Mouse (Mus musculus): ENCODE data around the gene Diras1. TPM values are rescaled to one million over a fixed set of nuclear protein-coding genes. Genes with fewer than 3 reads are reported as not detected.

Gene Diras1
- total RNA-seq, 2 experiments from 2014 or later, result 102 to 111 TPM

DNA sequence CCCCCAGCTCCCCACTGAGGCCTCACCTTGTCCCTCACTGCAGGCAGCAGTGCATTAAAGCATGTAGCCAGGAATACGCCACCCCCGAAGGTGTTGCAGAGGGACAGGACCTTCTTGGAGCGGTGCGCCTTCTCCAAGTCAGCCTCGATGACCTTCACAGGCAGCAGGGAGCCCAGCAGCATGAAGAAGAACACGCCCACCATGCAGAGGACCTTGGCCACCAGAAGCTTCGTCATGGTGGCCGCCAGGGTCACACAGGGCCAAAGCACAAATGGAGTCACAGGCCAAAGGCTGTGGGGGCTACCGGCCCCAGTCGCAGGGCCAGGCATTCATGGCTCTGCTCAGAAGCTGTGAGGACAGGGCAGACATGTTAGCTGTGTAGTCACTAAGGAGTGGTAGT, 8.1 kb upstream of the Diras1 start:
- DNase-seq (ENCODE audit: low spot score in 2 of 2), result no peak
- intact Hi-C loops (cut with DNase I), result no loop called here

- no peak for DNase-seq (ENCODE audit: low spot score in 2 of 2)
- intact Hi-C loops (cut with DNase I), result no loop called here
Observed at GRCm38 (mm10) chr10:81029031-81029430, 3.6 kb upstream of the Diras1 start.

- no peak for DNase-seq (ENCODE audit: low spot score in 2 of 2)
- intact Hi-C loops (cut with DNase I), result no loop called here
Observed at GRCm38 (mm10) chr10:81028219-81028618, 2.8 kb upstream of the Diras1 start.

DNA sequence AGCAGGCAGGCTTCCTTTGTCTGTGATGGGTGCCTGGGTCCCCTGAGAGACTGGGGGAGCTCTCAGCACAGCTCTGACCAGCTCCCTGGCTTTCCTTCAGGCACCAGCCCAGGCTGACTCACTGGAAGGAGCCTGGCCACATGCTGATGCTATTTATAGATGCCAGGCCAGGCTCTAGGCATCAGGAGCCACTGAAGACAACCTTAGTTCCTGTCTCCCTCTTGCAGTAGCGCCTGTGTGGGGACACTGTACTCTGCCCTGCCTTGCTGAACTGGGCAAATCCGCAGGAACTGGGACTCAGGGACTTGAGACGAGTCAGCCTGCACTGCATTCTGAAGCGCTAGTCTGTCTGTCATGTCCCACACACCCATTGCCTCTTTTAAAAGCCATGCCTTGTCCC, 1.9 kb upstream of the Diras1 start:
- DNase-seq (ENCODE audit: low spot score in 2 of 2), result peak in 1 of 2 experiments; percentile 37
- intact Hi-C loops (cut with DNase I), result no loop called here

GRCm38 (mm10) chr10:81026857-81027256, 1.4 kb upstream of the Diras1 start:
- intact Hi-C loops (cut with DNase I), result no loop called here
- DNase-seq (ENCODE audit: low spot score in 2 of 2), result no peak

DNA sequence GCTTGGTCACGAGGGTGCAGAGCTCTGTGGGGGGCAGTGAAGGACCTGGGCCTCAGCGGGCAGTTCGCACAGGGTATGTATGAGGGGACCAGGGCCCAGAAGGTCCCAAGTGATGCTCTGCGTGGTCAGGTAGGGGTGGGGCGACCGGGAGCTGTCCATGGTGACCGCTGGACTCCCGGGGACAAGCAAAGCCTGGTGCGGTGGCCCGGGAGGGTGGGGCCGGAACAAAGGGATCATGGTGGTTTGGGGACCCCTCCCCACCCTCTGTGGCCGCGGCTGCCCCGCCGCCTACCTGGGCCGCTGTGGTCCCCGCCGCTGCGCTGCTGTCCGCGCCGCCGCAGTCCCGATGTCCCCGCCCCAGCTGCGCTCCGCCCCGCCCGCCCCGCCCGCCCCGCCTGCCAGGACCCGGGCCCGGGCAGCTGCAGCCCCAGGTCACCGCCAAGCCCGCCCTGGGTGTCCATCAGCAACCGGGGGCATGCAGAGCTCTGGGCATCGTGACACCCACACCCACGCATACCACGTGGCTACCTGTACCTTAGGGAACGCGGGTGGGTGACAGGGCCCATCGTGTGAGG, 328 bp downstream of the Diras1 start:
- DNase-seq (ENCODE audit: low spot score in 2 of 2), result peak in 1 of 2 experiments; percentile 53
- intact Hi-C loops (cut with DNase I), result no loop called here

DNA sequence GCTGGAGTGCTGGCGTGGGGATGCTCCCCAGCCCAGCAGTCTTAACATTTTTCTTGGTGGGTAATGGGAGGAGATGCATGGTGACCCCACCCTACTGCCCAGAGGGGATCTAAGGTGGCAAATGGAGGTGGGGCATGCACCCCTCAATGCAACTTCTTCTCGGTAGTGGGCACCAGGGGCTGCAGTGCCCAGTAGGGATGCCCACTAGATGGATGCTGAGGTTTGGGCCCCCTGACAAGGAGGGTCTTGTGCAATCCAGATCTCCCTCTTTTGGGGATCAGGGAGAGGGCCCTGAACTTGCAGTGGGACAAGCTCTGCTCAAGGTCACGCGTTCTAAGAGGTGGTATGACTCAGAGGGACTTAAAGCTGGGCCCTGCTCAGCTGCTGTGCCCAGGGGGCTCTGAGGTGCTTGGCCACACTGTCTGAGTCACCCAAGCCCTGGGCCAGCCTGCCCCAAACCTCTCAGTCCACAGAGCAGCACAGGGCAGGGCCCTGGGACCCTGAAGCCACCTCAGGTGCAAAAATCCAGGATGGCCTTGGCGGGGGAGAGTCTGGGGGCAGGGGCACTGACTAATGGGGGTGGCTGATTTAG, 1.0 kb downstream of the Diras1 start:
- intact Hi-C loops (cut with DNase I), result no loop called here
- DNase-seq (ENCODE audit: low spot score in 2 of 2), result no peak

DNA sequence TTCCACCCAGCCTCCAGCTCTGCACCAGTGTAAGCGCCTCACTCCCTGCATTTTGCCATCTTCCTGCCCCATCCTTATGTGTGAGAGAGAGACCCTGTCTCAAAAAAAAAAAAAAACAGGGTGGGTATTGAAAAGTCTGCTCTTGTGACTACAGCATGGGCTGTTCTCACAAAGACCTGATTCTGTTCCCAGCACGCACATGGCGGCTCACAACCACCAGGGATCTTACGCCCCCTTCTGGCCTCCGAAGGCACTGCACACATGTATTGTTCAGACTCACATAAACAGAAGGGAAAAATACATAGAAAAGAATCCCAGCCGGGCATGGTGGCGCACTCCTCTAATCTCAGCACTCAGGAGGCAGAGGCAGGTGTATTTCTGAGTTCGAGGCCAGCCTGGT, 2.7 kb downstream of the Diras1 start:
- intact Hi-C loops (cut with DNase I), result no loop called here
- DNase-seq (ENCODE audit: low spot score in 2 of 2), result no peak

DNA sequence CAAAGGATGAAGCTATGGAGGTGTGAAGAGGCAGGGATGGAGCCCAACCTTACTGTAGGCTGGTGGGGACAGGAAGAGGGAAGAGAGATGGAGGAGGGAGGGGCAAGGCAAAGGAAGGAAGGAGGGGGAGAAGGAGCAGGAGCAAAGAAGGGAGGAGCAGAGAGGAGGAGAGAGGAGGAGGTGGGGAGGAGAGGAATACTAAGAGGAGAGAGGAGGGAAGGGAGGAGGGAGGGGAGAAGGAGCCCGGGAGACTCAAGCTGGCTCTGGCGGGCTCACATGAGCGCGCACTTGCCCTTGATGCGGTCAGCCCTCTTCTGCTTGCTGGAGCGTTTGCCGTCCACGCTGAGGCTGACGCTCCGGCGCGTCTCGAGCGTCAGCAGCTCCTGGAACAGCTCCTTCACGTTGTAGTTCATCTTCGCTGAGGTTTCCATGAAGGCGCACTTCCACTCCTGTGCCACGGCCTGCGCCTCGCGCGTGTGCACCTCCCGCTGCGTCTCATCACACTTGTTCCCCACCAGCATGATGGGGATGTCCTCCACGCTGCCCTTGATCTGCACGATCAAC, 3.8 kb downstream of the Diras1 start:
- intact Hi-C loops (cut with DNase I), result no loop called here
- DNase-seq (ENCODE audit: low spot score in 2 of 2), result peak in 1 of 2 experiments; percentile 30

GRCm38 (mm10) chr10:81020207-81020606, 5.3 kb downstream of the Diras1 start:
- intact Hi-C loops (cut with DNase I), result no loop called here
- DNase-seq (ENCODE audit: low spot score in 2 of 2), result no peak

DNA sequence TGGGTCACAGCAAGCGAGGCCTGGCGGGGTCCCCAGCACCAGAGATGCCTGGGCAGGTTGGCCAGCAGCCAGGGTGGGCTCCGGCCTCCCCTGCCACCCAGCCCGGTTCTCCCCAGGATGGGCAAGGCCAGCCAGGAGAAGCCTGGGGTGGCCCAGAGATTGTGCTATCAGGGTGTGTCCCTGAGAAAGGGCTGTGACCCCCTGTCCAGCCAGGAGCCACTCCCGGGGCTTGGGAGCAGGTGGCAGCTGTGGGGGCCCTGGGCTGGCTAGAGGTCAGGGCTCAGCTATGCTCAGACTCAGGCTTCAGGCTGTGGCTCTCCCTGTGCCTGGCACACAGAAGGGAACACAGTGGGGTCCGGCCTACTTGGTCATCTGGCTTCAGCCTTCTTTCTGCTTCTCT, 5.8 kb downstream of the Diras1 start:
- intact Hi-C loops (cut with DNase I), result no loop called here
- DNase-seq (ENCODE audit: low spot score in 2 of 2), result no peak

GRCm38 (mm10) chr10:81018326-81018725, 7.1 kb downstream of the Diras1 start:
- DNase-seq (ENCODE audit: low spot score in 2 of 2), result no peak
- intact Hi-C loops (cut with DNase I), result no loop called here

GRCm38 (mm10) chr10:81016645-81017044, 8.8 kb downstream of the Diras1 start:
- no peak for DNase-seq (ENCODE audit: low spot score in 2 of 2)
- intact Hi-C loops (cut with DNase I), result no loop called here

DNA sequence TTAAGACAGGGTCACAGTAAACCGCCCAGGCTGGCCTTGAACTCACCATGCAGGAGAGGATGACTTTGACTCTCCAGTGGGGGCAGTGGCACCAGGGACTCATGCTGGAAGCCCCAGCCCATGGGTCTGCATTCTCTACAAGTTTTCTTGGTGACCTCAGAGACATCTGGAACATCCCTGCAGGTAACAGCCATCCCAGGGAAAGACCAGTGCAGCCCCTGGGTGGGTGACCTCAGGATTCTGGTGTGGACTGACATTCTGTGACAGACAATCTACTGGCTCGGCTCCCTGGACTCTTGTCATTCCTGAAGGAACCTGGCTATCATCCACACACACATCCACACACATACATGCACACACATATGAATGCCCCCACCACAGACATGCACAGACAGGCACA, 9.8 kb downstream of the Diras1 start:
- intact Hi-C loops (cut with DNase I), result no loop called here
- no peak for DNase-seq (ENCODE audit: low spot score in 2 of 2)

DNA sequence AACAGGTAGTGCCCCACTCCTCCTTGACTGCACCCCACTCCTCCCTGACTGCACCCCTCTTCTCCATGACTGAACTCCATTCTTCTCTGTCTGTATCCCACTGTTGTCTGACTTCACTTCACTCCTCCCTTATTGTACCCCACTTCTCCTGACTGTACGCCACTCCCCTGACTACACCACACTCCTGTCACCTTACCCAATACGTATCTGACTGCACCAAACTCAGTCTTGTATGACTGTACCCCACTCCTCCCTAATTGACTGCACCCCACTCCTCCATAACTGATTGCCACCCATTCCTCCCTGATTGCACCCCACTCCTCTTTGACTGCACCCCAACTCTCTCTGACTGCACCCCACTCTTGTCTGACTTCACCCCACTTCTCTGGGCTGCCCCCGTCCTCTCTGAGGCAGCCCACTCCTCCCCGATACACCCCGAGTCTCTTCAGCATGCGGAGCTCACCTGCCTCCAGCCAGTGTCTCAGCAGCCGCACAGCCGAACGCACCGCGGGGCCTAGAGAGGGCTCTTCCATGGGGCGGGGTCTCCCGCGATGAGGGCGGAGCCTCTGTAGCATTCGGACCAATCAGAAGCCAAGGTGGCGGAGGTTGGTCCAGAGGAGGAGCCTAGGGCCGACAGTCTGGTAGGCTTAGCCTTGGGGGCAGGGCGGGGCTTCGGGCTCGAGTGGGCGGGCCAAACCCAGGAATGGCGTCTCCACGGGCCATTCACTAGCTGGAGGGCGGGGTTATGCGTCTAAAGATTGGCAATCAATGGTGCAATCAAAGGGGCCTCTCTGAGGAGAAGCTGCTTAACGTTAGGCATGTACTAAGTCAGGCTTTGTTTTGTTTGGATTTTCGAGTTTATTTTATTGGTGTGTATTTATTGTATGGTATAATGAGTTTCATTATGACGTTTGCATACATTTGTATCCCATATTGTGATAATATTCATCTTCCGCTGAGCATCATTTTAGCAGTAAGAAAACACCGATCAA, 10.8 kb downstream of the Diras1 start, which contains the start of gene Gng7:
Gene Gng7, minus strand, starts transcription at position 553 of the 992 bp plus-strand sequence.
- intact Hi-C loops (cut with DNase I), result no loop called here
- DNase-seq (ENCODE audit: low spot score in 2 of 2), result peak; percentile 91 to 92

- no peak for DNase-seq (ENCODE audit: low spot score in 2 of 2)
- intact Hi-C loops (cut with DNase I), result no loop called here
Observed at GRCm38 (mm10) chr10:81010851-81011250, 14.6 kb downstream of the Diras1 start.

DNA sequence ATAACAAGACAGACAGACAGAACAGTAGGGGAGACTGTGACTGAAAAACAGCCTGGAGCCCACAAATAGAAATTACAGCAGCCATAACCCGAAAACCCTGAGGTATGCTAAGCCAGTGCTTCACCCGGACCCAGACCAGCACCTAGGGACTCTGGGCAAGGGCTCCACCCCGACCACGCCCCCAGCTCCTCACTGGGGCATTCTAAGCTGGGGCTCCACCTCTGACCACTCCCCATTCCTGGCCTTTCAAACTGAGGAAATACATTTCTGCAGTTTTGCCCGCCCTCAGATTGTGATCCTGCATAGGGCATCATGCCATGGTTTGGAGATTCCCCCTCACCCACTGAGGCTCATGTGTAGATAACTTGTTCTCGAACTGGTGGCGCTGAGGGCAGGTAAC, 18.2 kb downstream of the Diras1 start:
- intact Hi-C loops (cut with DNase I), result no loop called here
- no peak for DNase-seq (ENCODE audit: low spot score in 2 of 2)

DNA sequence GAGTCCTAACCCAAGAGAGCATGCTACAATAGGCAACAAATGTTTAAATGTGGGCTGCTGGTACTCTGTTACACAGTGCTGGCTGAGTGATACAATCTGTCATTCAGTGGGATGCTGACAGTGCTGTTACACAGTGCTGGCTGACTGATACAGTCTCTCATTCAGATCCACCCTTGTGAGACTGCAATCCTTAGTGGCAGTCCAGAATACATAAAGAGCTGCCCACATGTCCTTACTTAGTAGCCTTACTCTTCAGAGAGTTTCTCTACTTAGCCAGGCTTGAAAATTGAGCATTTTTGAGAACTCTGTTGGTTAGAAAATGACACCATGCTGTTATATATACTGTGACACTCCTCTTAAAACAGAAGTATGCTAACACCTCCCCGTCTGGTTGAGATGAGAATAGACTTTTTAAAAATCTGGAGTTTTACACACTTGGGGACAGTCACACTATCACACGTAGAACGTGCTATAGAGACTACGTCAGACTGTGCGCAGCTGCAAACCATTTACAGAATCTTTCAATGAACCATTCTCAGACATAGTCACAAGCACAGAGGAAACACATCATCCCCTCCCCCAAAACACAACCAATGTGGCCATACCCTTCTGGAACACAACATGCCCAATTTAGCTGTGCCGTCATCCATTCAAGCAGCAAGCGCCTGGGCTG, 19.3 kb downstream of the Diras1 start:
- intact Hi-C loops (cut with DNase I), result no loop called here
- peak in 1 of 2 experiments; percentile 54 for DNase-seq (ENCODE audit: low spot score in 2 of 2)

GRCm38 (mm10) chr10:81001161-81001560, 24.3 kb downstream of the Diras1 start:
- intact Hi-C loops (cut with DNase I), result no loop called here
- DNase-seq (ENCODE audit: low spot score in 2 of 2), result peak in 1 of 2 experiments; percentile 52

Data from left cerebral cortex, postnatal 36 days (tissue).